Mouse (Mus musculus): ENCODE measurements at regions not wholly inside any gene's neighbourhood (a gene's known extent, or its start where the extent isn't known, plus 50 kb on each side); places are given as distances from the start of the nearest gene placed in this dataset.
"Not testable (repeated sequence)": the region's sequence is repeated elsewhere in the genome, so short reads cannot be mapped to it uniquely, and the experiment has no call there.

DNA sequence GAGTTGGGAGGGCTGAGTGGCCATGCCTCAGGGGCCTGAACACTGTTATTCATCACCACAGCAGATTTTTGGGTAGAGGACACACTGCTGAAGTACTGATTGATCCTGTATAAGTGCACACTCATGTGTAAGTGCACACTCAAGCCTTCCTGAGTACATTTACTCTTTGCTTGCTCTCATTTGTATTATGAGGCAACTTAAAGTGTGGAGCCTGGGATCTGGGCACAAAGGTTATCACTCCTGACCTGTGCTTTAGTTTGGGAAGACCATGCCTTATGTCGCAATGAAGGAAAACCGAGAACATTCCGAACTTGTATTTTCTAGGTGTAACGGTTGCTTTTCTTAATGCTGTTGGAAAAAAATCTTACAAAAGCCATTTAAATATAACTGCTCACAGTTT is 182.2 kb upstream of the Fam3c start:
- ATAC-seq (replicated peaks; ENCODE audit: insufficient number of reproducible peaks, low FRiP score, low TSS enrichment, poor library complexity, severe bottlenecking) = no peak

DNA sequence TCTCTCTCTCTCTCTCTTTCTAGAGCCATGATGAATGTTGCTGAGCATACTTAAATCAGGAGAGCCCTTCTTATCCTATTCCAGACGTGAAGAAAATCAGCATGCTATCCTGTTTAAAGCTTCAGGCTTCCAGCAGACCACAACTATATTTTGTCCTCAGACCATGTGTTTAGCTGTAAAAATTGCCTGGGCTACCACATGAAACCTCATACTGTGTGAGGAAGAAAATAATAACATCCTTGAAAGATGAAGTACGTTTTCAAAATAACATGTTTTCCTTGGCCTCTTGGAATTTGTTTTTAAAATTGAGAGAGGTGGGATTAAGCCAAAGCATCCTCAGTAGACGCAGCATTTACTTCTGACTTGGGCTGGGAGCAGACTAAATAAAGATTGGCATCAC is 168.3 kb upstream of the Fam3c start:
- ATAC-seq (replicated peaks; ENCODE audit: insufficient number of reproducible peaks, low FRiP score, low TSS enrichment, poor library complexity, severe bottlenecking) = no peak

DNA sequence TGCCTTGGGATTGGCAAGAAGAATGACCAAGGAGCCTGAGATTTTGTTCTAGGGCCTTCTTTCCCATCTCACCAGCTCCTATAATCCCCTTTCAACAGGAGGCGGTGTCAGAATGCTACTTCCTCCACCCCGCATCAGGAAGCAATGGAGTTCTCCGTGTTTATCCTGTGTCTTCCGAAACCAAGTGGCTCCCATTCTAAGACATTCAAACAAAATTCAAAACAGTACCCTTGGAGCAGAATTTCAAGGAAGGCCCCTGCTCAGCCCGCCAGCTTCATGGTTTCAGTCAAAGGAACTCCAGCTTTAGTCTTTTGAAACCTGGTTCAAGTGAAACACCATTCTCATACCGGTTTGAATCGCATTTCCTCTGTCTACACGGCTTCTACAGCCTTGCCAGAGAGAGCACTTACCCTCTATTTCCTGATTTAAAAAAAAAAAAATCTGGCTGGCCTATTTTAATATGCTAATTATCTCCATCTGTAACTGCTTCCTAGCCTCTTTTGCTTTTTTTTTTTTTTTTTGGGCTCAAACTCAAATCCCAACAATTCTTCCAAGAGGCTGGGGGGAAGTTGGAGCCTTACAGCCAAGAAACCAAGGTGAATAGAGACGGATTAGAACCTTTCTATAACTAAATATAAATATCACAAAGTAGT is 167.7 kb upstream of the Fam3c start:
- no peak for ATAC-seq (replicated peaks; ENCODE audit: insufficient number of reproducible peaks, low FRiP score, low TSS enrichment, poor library complexity, severe bottlenecking)

DNA sequence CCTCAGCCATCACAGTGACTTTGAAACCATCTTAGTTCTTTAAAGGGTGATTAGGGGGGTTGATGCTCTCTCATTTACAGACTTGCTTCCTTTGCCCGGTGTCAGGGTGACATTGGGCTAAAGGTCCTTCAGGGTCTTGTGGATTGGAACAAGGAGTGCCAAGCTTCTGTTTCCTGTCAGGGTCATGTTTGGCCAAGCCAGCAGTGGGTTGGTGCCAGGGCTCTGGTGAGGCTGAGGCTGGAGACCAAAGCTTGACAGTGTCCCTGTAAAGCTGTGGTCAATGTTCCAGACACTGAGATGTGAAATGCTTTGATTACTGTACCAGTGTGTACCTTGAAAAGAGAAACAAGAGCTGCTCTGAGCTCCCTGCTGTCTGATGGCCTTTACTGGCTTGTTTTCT is 150.8 kb upstream of the Fam3c start:
- no peak for ATAC-seq (replicated peaks; ENCODE audit: insufficient number of reproducible peaks, low FRiP score, low TSS enrichment, poor library complexity, severe bottlenecking)

DNA sequence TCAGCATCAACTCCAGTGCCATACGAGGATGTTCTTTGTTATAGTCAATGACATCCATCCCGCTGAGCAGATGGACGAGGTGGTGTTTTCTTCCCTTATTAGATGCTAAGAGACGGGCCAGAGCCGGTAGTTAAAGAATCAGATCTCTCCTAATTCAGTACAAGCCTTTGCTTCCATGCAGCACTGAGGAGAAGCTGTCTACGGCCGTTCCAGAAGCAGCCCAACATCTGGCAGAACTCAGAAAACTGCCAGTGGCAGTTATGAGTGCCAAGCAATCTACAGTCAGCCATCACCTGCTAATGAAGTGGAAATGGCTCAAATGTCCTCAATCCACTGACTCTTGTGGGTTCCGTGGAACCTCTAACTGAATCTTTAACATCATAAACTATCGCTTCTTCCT is 141.3 kb upstream of the Fam3c start:
- no peak for ATAC-seq (replicated peaks; ENCODE audit: insufficient number of reproducible peaks, low FRiP score, low TSS enrichment, poor library complexity, severe bottlenecking)

DNA sequence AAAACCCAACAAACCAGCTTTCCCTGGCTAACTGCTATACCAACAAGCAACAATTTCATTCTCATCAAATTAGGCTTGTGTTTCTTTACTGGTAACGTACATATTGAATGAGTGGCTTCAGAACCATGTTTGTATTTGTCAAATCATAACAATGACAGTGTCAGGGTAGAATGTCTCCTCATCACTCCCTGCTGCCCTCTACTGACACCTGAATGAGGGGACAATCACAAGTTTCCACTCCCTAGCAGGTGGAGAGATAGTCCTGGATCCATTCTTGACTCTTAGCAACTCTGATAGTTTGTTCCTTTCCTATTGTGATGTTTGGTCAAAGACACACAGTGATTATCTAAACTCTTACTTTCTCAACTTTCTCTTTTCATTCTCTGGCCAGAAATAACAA is 140.4 kb upstream of the Fam3c start:
- ATAC-seq (replicated peaks; ENCODE audit: insufficient number of reproducible peaks, low FRiP score, low TSS enrichment, poor library complexity, severe bottlenecking) = no peak

DNA sequence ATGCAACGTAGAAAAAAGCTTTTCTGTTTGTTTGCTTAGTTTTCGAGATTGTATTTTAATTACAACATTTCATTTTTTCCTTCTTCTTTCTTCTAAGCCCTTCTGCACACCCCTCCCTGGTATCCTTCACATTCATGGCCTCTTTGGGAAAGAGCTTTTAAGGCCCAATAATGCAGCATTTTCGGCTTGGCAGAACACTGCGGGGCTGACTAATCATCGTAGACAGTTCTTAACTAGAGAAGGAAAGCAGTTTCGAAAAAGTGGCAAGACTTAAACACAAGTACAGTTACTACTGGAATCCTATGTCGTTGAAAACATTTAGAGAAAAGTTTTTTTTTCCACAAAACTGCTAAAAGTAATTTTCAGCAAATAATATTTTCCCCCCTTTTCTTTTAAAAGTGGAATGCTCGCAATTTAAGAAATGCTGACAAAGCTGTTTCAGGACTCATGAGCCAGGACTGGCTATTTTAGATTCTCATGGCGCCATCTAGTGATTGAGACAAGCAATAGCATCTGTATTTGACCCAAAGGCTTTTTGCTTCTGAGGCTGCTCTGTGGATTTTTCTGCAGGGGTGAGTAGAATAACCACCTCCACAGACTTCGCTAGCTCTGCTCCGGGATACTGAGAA is 137.7 kb upstream of the Fam3c start:
- ATAC-seq (replicated peaks; ENCODE audit: insufficient number of reproducible peaks, low FRiP score, low TSS enrichment, poor library complexity, severe bottlenecking) = peak; percentile 71; the same call in 1 of the 2 replicates

DNA sequence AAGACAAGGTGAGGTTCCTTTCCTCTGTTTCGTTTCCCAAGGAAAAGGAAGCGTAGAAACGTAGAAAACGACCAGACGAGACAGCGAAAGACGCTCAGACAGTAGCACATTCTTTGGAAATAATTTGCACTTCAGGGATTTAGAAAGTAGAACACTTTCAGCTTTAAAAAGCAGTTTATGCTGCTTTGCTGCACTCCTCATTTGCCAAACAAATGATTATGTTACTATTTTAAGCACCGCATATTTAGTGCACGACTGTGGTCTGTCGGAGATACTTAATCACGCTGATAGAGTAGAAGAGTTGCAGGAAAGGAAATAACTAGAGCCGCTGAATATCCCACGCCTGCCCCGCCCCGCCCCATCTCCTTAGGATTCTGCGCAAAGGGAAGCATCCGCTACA is 136.9 kb upstream of the Fam3c start:
- no peak for ATAC-seq (replicated peaks; ENCODE audit: insufficient number of reproducible peaks, low FRiP score, low TSS enrichment, poor library complexity, severe bottlenecking)

DNA sequence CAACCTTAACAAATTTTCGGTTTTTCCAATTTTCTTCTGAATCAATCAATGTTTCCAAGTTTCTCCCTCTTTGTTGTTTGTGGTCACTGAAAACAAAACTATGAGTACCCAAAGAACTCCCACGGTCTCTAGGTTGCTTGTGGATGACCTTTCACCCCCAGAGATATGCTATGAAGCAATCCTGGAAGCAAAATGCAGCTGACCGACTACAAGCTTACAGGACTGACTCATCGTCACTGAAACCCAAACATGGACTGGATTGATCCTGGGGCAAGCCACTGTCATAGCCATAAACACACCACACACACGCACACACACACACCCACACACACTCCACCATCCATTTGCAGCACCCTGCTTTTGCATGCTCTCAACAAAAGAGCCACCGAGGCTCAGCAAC is 134.7 kb upstream of the Fam3c start:
- ATAC-seq (replicated peaks; ENCODE audit: insufficient number of reproducible peaks, low FRiP score, low TSS enrichment, poor library complexity, severe bottlenecking) = no peak

DNA sequence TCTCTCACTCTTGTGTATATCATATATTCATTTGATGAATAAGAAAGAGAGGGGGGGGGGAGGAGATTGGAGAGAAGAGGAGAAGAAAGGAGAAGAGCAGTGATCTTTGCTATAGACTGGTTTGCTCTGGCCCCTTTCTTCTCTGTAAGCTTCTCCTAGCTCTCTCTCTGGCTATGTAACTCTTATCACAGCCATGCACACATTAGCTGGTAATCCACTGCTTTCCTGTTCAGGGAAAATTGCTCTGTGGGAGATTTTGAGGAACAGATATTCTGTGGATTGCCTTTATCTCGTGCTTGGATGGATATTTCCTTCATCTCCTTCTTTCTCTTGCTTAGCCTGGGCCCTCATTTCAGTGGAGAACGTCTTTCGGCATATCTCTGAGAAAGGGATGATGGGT is 131.4 kb upstream of the Fam3c start:
- ATAC-seq (replicated peaks; ENCODE audit: insufficient number of reproducible peaks, low FRiP score, low TSS enrichment, poor library complexity, severe bottlenecking) = no peak

DNA sequence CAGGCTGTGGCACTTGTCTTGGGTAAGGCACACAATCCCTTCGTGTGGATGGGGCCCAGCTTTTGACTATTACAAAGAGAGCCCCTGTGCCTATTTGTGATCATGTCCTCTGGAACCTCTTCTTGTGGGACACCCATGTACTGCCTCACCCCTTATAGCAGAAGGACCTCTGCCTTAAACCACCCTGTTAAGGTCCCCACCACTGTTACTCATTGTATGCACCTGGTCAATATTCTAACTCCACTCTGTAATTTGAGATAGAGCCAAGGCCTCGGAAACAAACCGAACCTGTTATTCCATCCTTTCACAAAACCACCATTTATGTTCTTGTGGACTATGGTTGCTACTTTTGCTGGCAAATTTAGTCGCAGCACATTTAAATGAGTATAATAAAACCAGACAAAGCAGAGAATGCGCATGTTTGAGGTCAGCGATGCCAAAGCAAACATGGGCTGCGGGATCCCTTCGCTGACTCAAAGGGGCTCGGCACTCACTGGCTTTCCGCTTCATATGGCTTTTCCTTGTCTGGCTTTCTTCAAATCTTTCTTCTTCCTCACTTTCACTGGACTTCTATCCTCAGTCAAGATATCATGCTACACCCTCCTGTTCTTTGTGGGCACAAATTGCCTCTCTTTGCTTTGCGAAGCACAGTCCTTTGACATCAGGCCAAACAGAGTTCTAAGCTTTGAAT is 129.9 kb upstream of the Fam3c start:
- ATAC-seq (replicated peaks; ENCODE audit: insufficient number of reproducible peaks, low FRiP score, low TSS enrichment, poor library complexity, severe bottlenecking) = no peak

DNA sequence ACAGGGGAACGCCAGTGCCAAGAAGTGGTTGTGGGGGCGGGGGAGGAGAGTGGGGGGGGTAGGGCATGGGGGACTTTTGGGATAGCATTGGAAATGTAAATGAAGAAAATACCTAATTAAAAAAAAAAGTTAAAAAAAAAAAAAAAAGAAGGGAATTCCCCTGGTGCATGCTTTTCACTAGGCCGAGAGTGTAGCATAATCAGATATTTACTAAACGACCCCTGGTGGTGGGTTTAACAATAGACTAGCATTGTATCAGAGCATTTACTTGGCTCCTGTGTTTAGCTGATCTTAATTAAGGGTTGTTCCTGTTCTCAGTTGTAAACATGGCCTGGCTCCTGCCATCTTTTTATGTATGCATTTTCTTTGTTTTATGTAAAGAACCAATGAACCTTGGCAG is 126.2 kb upstream of the Fam3c start:
- ATAC-seq (replicated peaks; ENCODE audit: insufficient number of reproducible peaks, low FRiP score, low TSS enrichment, poor library complexity, severe bottlenecking) = not testable (repeated sequence)

DNA sequence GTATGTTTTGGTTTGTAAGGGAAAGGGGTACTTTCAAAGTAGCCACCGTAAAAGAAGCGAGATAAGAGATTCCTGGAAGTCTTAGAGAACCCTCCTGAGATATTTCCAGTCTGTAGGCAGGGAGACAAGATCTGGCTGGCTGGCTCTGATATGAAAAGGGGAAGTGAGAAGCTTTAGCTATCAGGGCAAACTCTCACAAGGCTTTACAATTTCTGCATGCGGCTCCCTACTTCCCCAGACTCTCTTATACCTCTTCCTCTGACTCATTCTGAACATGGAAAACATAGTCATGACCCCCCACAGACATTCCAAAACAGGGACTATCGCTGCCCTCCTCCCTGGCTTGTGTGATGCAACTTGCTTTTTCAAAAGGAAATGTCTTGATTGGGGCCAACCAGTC is 118.6 kb upstream of the Fam3c start:
- no peak for ATAC-seq (replicated peaks; ENCODE audit: insufficient number of reproducible peaks, low FRiP score, low TSS enrichment, poor library complexity, severe bottlenecking)

DNA sequence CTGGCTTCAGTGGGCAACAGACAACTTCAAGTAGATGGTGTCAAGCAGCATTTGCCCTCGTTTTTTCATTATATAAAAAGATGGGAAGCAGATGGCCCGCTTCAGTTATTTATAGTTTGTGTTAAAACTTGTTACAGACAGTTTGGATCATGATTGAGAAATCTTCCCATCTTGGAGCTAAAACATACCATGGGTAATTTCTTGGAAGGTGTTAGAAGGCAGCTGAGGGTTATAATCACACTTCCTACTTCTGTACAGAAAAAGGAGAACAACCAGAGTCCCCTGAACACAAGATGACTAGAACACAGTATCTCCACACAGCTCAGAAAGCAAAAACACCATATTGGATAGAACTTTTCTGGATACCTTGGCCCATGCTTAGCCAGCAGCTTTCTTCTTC is 118.0 kb upstream of the Fam3c start:
- no peak for ATAC-seq (replicated peaks; ENCODE audit: insufficient number of reproducible peaks, low FRiP score, low TSS enrichment, poor library complexity, severe bottlenecking)

DNA sequence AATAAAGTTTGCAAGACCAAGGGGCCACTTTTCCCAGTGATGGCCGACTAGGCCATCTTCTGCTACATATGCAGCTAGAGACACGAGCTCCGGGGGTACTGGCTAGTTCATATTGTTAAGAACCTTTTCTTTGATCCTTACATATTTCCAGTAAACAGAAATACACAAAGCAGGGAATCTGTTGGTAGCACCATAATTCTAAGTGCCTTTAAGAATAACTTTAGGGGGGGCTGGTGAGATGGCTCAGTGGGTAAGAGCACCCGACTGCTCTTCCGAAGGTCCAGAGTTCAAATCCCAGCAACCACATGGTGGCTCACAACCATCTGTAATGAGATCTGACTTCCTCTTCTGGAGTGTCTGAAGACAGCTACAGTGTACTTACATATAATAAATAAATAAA is 116.4 kb upstream of the Fam3c start:
- not testable (repeated sequence) for ATAC-seq (replicated peaks; ENCODE audit: insufficient number of reproducible peaks, low FRiP score, low TSS enrichment, poor library complexity, severe bottlenecking)

DNA sequence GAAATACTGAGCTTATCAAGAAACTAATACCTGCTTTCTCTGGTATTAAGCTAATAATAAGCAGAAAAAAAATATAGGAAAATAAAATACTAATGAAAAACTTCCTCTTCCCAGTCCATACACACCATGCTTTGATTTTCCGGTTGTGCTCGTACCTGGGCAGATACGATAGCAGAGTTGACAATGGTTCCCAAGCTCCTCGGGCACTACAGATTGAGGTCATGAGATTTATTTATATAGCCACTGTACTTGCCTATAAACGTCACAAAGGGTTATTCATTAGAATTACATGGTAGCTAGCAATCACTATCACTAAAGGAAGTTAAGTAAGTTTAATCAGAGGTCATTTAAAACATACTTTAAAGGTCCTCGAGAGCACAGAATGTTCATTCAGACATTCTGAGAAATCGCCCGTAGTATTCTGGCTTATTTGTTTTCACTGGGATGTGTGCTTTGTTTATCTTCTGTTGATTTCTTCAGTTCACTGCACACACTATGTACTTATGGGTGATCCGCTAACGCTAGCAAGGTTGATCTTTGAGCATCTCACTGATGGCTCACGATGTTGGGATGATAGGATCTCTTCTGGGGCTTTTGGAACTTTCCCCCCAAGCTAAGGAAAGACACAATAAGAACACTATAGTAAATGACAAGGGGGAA is 111.4 kb upstream of the Fam3c start:
- ATAC-seq (replicated peaks; ENCODE audit: insufficient number of reproducible peaks, low FRiP score, low TSS enrichment, poor library complexity, severe bottlenecking) = no peak

DNA sequence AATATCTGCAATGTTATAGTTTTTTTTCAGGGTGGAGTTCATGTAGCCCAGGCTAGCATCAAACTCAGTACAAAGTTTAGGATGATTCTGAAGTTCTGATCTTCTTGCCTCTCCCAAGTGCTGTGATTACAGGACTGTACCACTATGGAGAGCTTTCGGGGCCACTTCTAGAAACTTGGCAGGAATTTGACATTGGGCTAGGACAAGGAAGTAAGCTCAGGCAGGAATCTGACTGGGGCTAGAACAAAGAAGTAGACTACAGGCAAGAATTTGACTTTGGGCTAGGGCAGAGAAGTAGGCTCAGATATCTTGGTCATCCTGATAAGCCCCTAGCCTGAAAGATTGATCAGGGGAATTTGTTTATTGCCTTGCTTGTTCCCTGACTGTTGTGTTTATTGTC is 109.9 kb upstream of the Fam3c start:
- ATAC-seq (replicated peaks; ENCODE audit: insufficient number of reproducible peaks, low FRiP score, low TSS enrichment, poor library complexity, severe bottlenecking) = no peak

DNA sequence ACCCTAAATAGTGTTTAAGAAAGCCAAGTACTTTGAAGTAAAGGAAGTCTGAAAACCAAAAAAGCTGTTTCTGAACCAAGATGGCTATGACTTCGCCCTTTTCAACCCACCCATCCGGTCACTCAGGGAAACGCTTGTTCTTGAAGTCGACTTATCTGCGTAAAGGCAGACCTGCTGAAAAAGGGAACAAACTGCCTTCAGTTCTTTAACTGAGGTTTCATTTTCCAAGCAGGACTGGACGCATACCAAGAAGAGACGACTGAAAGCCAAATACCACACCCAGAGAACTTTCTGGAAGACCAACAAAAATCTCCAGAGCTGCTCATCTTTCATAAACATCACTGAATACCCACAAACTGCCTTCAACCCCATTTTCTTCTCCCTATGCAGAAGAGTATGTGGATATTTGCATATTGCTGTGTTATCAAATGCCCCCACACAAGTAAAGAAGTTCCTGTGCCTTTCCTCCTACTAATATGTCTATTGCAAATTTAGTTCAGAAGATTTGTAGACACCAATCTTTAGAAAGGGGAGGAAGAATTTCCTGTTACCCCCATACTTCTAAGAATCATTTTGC is 103.5 kb upstream of the Fam3c start:
- ATAC-seq (replicated peaks; ENCODE audit: insufficient number of reproducible peaks, low FRiP score, low TSS enrichment, poor library complexity, severe bottlenecking) = no peak; the same call in 1 of the 2 replicates

DNA sequence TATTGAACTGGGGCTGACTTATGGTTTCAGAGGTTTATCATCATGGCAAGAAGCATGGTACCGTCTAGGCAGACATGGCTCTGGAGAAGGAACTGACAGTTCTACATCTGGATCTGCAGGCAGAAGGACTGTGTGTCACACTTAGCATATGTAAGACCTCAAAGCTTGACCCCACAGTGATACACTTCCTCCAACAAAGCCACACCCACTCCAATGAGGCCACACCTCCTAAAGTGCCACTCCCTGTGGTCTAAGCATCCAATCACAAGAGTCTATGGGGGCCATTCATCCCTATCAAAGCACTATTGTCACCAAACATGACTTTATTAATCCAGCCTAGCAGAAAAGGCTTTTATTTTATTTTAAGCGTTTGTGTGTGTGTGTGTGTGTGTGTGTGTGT is 96.2 kb upstream of the Fam3c start:
- no peak for ATAC-seq (replicated peaks; ENCODE audit: insufficient number of reproducible peaks, low FRiP score, low TSS enrichment, poor library complexity, severe bottlenecking)

Measured in monocyte, adult 5-6 weeks (primary cell).